Mouse (Mus musculus) monocyte, adult 5-6 weeks (primary cell): ENCODE measurements at regions not wholly inside any gene's neighbourhood (a gene's known extent, or its start where the extent isn't known, plus 50 kb on each side); places are given as distances from the start of the nearest gene placed in this dataset.
A peak's percentile ranks its signal among the peaks of the same experiment; 100 is the strongest.
"Not testable (repeated sequence)": the region's sequence is repeated elsewhere in the genome, so short reads cannot be mapped to it uniquely, and the experiment has no call there.

Source experiments
- ATAC-seq: fragments of 153-309, 156-312 bp; replicated peaks from 2 replicates; pipeline ENCODE4 v1.8.0; 2017; ENCODE audit warnings: mild to moderate bottlenecking; ENCODE audit not compliant: low TSS enrichment, insufficient number of reproducible peaks, severe bottlenecking, poor library complexity, low FRiP score

GRCm38 (mm10) chr4:7313219-7313618 lies 925.6 kb downstream of the Car8 start:
- ATAC-seq: 0 out of 2 replicates have a peak, but pooled peaks have one; percentile 43

- ATAC-seq: no peak
These were observed 926.7 kb downstream of the Car8 start for GRCm38 (mm10) chr4:7312160-7312559.

GRCm38 (mm10) chr4:7269047-7269446 lies 969.8 kb downstream of the Car8 start:
- no peak for ATAC-seq

- ATAC-seq: no peak
These were observed 982.4 kb downstream of the Car8 start for GRCm38 (mm10) chr4:7256486-7256885.

GRCm38 (mm10) chr4:7253616-7254015 lies 985.2 kb downstream of the Car8 start:
- no peak for ATAC-seq

GRCm38 (mm10) chr4:7251641-7252040 lies 987.2 kb downstream of the Car8 start:
- no peak for ATAC-seq

GRCm38 (mm10) chr4:7247816-7248215 lies 991.0 kb downstream of the Car8 start:
- no peak for ATAC-seq

- no peak for ATAC-seq
These were observed 991.6 kb downstream of the Car8 start for GRCm38 (mm10) chr4:7247244-7247643.

- ATAC-seq: no peak
These were observed 992.0 kb downstream of the Car8 start for GRCm38 (mm10) chr4:7246828-7247227.

- no peak for ATAC-seq
These were observed 993.2 kb downstream of the Car8 start for GRCm38 (mm10) chr4:7245653-7246052.

- ATAC-seq: no peak
These were observed 1001.0 kb downstream of the Car8 start for GRCm38 (mm10) chr4:7237848-7238247.

- not testable (repeated sequence) for ATAC-seq
These were observed 1004.3 kb downstream of the Car8 start for GRCm38 (mm10) chr4:7234537-7234936.

GRCm38 (mm10) chr4:7228980-7229379 lies 1009.9 kb downstream of the Car8 start:
- ATAC-seq: no peak

GRCm38 (mm10) chr4:7222922-7223321 lies 1015.9 kb downstream of the Car8 start:
- no peak for ATAC-seq

- no peak for ATAC-seq
These were observed 1018.4 kb downstream of the Car8 start for GRCm38 (mm10) chr4:7220426-7220825.

- no peak for ATAC-seq
These were observed 1023.5 kb downstream of the Car8 start for GRCm38 (mm10) chr4:7215048-7216030.

- no peak for ATAC-seq
These were observed 1031.9 kb downstream of the Car8 start for GRCm38 (mm10) chr4:7206987-7207386.

GRCm38 (mm10) chr4:7201816-7202215 lies 1037.0 kb downstream of the Car8 start:
- ATAC-seq: no peak

- no peak for ATAC-seq
These were observed 1038.9 kb downstream of the Car8 start for GRCm38 (mm10) chr4:7199941-7200340.

GRCm38 (mm10) chr4:7199052-7199451 lies 1039.8 kb downstream of the Car8 start:
- no peak for ATAC-seq
